Mouse (Mus musculus) forebrain, embryonic 13.5 days (tissue): ENCODE data around the gene Bcan. TPM values are rescaled to one million over a fixed set of nuclear protein-coding genes. Genes with fewer than 3 reads are reported as not detected.

Experiments
- ATAC-seq: fragments of 200-750 bp; cut with Nextera tagmentation; 2 replicates; pipeline ENCODE4 v1.8.0; 2017
- H3K27ac ChIP-seq: fragments of 300-500 bp; sonication (generic); 2 replicates; pipeline ENCODE4 v1.5.1; 2015; ENCODE audit warnings: inconsistent platforms, mild to moderate bottlenecking, moderate library complexity
- H3K27me3 ChIP-seq: fragments of 300-500 bp; sonication (generic); 2 replicates; pipeline ENCODE4 v1.6.1; 2015; ENCODE audit warnings: mild to moderate bottlenecking, inconsistent platforms
- H3K36me3 ChIP-seq: fragments of 300-500 bp; sonication (generic); 2 replicates; pipeline ENCODE4 v1.6.1; 2015; ENCODE audit warnings: mild to moderate bottlenecking, inconsistent platforms; ENCODE audit not compliant: poor library complexity, severe bottlenecking
- H3K4me1 ChIP-seq: fragments of 300-500 bp; sonication (generic); 2 replicates; pipeline ENCODE4 v1.6.1; 2015; ENCODE audit warnings: inconsistent platforms
- H3K4me2 ChIP-seq: fragments of 300-500 bp; sonication (generic); 2 replicates; pipeline ENCODE4 v1.6.1; 2015; ENCODE audit warnings: inconsistent platforms, mild to moderate bottlenecking, moderate library complexity
- H3K4me3 ChIP-seq: fragments of 300-500 bp; sonication (generic); 2 replicates; pipeline ENCODE4 v1.5.1; 2015; ENCODE audit warnings: mild to moderate bottlenecking, inconsistent platforms
- H3K9ac ChIP-seq: fragments of 300-500 bp; sonication (generic); 2 replicates; pipeline ENCODE4 v1.6.1; 2015; ENCODE audit warnings: mild to moderate bottlenecking, inconsistent platforms
- H3K9me3 ChIP-seq: fragments of 300-500 bp; sonication (generic); replicated peaks from 2 replicates; pipeline ENCODE4 v1.6.1; 2016; ENCODE audit warnings: inconsistent platforms
- WGBS: fragments of 180-500 bp; shearing (Covaris S2); methylation state at CpG from one replicate; pipeline ENCODE4 v1.1.7; 2015; 5-methylcytosine and 5-hydroxymethylcytosine counted together
- polyA plus RNA-seq: library from polyadenylated mRNA; unstranded; fragments of >200 nt; fragmentation: Nextera tagmentation; extraction: Ambion mirVana; gene quantifications from 2 replicates; pipeline ENCODE4 v1.2.1, GENCODE M21; 2015

The Bcan gene
- polyA plus RNA-seq, 1 experiment from 2014 or later, result 9.5 TPM

GRCm38 (mm10) chr3:87959371-87959770, 40.7 kb downstream of the Bcan start:
- H3K27ac ChIP-seq, result no peak overlapping the region; the same call in 1 of the 2 replicates
- no peak overlapping the region for H3K4me2 ChIP-seq
- no peaks in the 10 kb centered on the region for H3K27me3 ChIP-seq
- H3K36me3 ChIP-seq, result no peaks in the 10 kb centered on the region
- no peak overlapping the region for H3K9ac ChIP-seq
- peaks cover 28% of the 10 kb centered on the region for H3K4me1 ChIP-seq
- ATAC-seq, result no peak
- H3K4me3 ChIP-seq, result no peak overlapping the region
- no peaks in the 10 kb centered on the region for H3K9me3 ChIP-seq
- 63% methylated on average over 7 of the region's 7 CpGs for WGBS

- Histone ChIP-seq H3K4me1 (peaks cover 28% of the 10 kb centered on the region), H3K9me3 (no peaks in the 10 kb centered on the region), H3K4me2 (no peak overlapping the region), H3K9ac (no peak overlapping the region), H3K4me3 (no peak overlapping the region), H3K36me3 (no peaks in the 10 kb centered on the region), H3K27ac (no peak overlapping the region; the same call in 1 of the 2 replicates), H3K27me3 (no peaks in the 10 kb centered on the region)
- ATAC-seq, result no peak
- 27% methylated on average over 1 of the region's 1 CpGs for WGBS
These were observed 41.1 kb downstream of the Bcan start for GRCm38 (mm10) chr3:87958967-87959366.

GRCm38 (mm10) chr3:87958476-87958875, 41.6 kb downstream of the Bcan start:
- no peak for ATAC-seq
- Histone ChIP-seq H3K4me3 (no peak overlapping the region), H3K4me2 (no peak overlapping the region), H3K4me1 (peaks cover 28% of the 10 kb centered on the region), H3K27me3 (no peaks in the 10 kb centered on the region), H3K27ac (no peak overlapping the region), H3K36me3 (no peaks in the 10 kb centered on the region), H3K9me3 (no peaks in the 10 kb centered on the region), H3K9ac (no peak overlapping the region)
- WGBS, result 31% methylated on average over 4 of the region's 4 CpGs

GRCm38 (mm10) chr3:87958056-87958455, 42.0 kb downstream of the Bcan start:
- Histone ChIP-seq H3K4me1 (peaks cover 28% of the 10 kb centered on the region), H3K4me3 (no peak overlapping the region), H3K36me3 (no peaks in the 10 kb centered on the region), H3K9me3 (no peaks in the 10 kb centered on the region), H3K9ac (no peak overlapping the region), H3K27ac (peak overlapping the region; percentile 31; the same call in 1 of the 2 replicates), H3K27me3 (no peaks in the 10 kb centered on the region), H3K4me2 (no peak overlapping the region)
- WGBS, result 10% methylated on average over 1 of the region's 1 CpGs
- no peak for ATAC-seq

- H3K27me3 ChIP-seq, result 0 out of 2 replicates have a peak, but pooled peaks cover 4% of the 10 kb centered on the region
- ATAC-seq, result peak; percentile 43; the same call in 1 of the 2 replicates
- peak overlapping the region; percentile 31 for H3K4me2 ChIP-seq
- no peak overlapping the region; the same call in none of the 2 replicates for H3K27ac ChIP-seq
- 0 out of 2 replicates have a peak overlapping the region, but pooled peaks have one; percentile 46 for H3K9ac ChIP-seq
- H3K9me3 ChIP-seq, result no peaks in the 10 kb centered on the region
- no peaks in the 10 kb centered on the region for H3K36me3 ChIP-seq
- 7% methylated on average over 3 of the region's 5 CpGs for WGBS
- H3K4me1 ChIP-seq, result peaks cover 46% of the 10 kb centered on the region
- no peak overlapping the region for H3K4me3 ChIP-seq
These were observed 47.6 kb downstream of the Bcan start for GRCm38 (mm10) chr3:87952440-87952839.

- ATAC-seq, result no peak
- H3K9ac ChIP-seq, result 0 out of 2 replicates have a peak overlapping the region, but pooled peaks have one; percentile 46
- H3K4me1 ChIP-seq, result peaks cover 51% of the 10 kb centered on the region
- no peaks in the 10 kb centered on the region for H3K36me3 ChIP-seq
- 21% methylated on average over 12 of the region's 12 CpGs for WGBS
- no peak overlapping the region for H3K4me3 ChIP-seq
- H3K9me3 ChIP-seq, result no peaks in the 10 kb centered on the region
- peak overlapping the region; percentile 31 for H3K4me2 ChIP-seq
- no peak overlapping the region for H3K27ac ChIP-seq
- 0 out of 2 replicates have a peak, but pooled peaks cover 4% of the 10 kb centered on the region for H3K27me3 ChIP-seq
These were observed 48.1 kb downstream of the Bcan start for GRCm38 (mm10) chr3:87951946-87952345.

GRCm38 (mm10) chr3:87949955-87950515, 50.0 kb downstream of the Bcan start:
- peaks cover 71% of the 10 kb centered on the region for H3K4me1 ChIP-seq
- H3K9ac ChIP-seq, result peak overlapping the region; percentile 51
- no peaks in the 10 kb centered on the region for H3K36me3 ChIP-seq
- no peak for ATAC-seq
- H3K4me2 ChIP-seq, result peak overlapping the region; percentile 69
- H3K27ac ChIP-seq, result peak overlapping the region; percentile 51; the same call in 1 of the 2 replicates
- no peaks in the 10 kb centered on the region for H3K9me3 ChIP-seq
- H3K27me3 ChIP-seq, result 0 out of 2 replicates have a peak, but pooled peaks cover 4% of the 10 kb centered on the region
- 5% methylated on average over 13 of the region's 13 CpGs for WGBS
- peak overlapping the region; percentile 36; the same call in 1 of the 2 replicates for H3K4me3 ChIP-seq

- Histone ChIP-seq H3K36me3 (no peaks in the 10 kb centered on the region), H3K9ac (peak overlapping the region; percentile 61), H3K27me3 (0 out of 2 replicates have a peak, but pooled peaks cover 4% of the 10 kb centered on the region), H3K4me3 (peak overlapping the region; percentile 36), H3K9me3 (no peaks in the 10 kb centered on the region), H3K27ac (peak overlapping the region; percentile 51; the same call in 1 of the 2 replicates), H3K4me2 (peak overlapping the region; percentile 69), H3K4me1 (peaks cover 76% of the 10 kb centered on the region)
- WGBS, result 6% methylated on average over 16 of the region's 16 CpGs
- no peak for ATAC-seq
These were observed 50.6 kb downstream of the Bcan start for GRCm38 (mm10) chr3:87949266-87949954.

GRCm38 (mm10) chr3:87948378-87949265, 51.4 kb downstream of the Bcan start, which contains the start of gene Crabp2:
TSS of gene Crabp2 (plus strand) at chr3:87948666.
- Histone ChIP-seq H3K4me2 (peak within 1 kb of the TSS; percentile 69), H3K36me3 (0 out of 2 replicates have a peak, but pooled peaks cover 2% of the 10 kb centered on the region), H3K4me1 (peaks cover 76% of the 10 kb centered on the region), H3K4me3 (peak within 1 kb of the TSS; percentile 36), H3K9me3 (no peaks in the 10 kb centered on the region), H3K27ac (peak within 1 kb of the TSS; percentile 51; the same call in 1 of the 2 replicates), H3K27me3 (0 out of 2 replicates have a peak, but pooled peaks cover 4% of the 10 kb centered on the region), H3K9ac (peak within 1 kb of the TSS; percentile 61)
- 2% methylated on average over 34 of the region's 35 CpGs for WGBS
- no peak for ATAC-seq

GRCm38 (mm10) chr3:87947811-87948199, 52.2 kb downstream of the Bcan start:
- H3K9me3 ChIP-seq, result no peaks in the 10 kb centered on the region
- peaks cover 73% of the 10 kb centered on the region for H3K4me1 ChIP-seq
- peak overlapping the region; percentile 61 for H3K9ac ChIP-seq
- ATAC-seq, result no peak
- no peak overlapping the region for H3K27ac ChIP-seq
- H3K4me3 ChIP-seq, result peak overlapping the region; percentile 36
- 0 out of 2 replicates have a peak, but pooled peaks cover 4% of the 10 kb centered on the region for H3K27me3 ChIP-seq
- H3K4me2 ChIP-seq, result peak overlapping the region; percentile 69
- H3K36me3 ChIP-seq, result 0 out of 2 replicates have a peak, but pooled peaks cover 9% of the 10 kb centered on the region
- WGBS, result under 1% methylated on average over 17 of the region's 17 CpGs

- WGBS, result 6% methylated on average over 26 of the region's 26 CpGs
- peak overlapping the region; percentile 69 for H3K4me2 ChIP-seq
- peak overlapping the region; percentile 36 for H3K4me3 ChIP-seq
- ATAC-seq, result peak; percentile 11; the same call in 1 of the 2 replicates
- H3K9me3 ChIP-seq, result no peaks in the 10 kb centered on the region
- H3K27ac ChIP-seq, result peak overlapping the region; percentile 7; the same call in 1 of the 2 replicates
- H3K27me3 ChIP-seq, result 0 out of 2 replicates have a peak, but pooled peaks cover 4% of the 10 kb centered on the region
- H3K9ac ChIP-seq, result peak overlapping the region; percentile 61; the same call in 1 of the 2 replicates
- H3K36me3 ChIP-seq, result peaks cover 15% of the 10 kb centered on the region
- peaks cover 67% of the 10 kb centered on the region for H3K4me1 ChIP-seq
These were observed 52.8 kb downstream of the Bcan start for GRCm38 (mm10) chr3:87947056-87947810.
